Mouse (Mus musculus): ENCODE data around the gene Dcp1a. TPM values are rescaled to one million over a fixed set of nuclear protein-coding genes. Genes with fewer than 3 reads are reported as not detected.

The Dcp1a gene
- total RNA-seq, 2 experiments from 2014 or later, result 18.0 to 20.8 TPM

Small RNAs within 50 kb of the gene (microRNA-seq; reads per million reads assigned to microRNA genes)
- gene Mir3076, result 6.3 reads per million, percentile 22 among the genes with 10 or more reads in this experiment

Other genes starting within 250 kb of the Dcp1a start
- 10 to 100 TPM; 42.7 to 62.0 TPM for gene Cacna1d, start 11.9 kb downstream of the Dcp1a start, total RNA-seq (2021)
- 100 to 1,000 TPM; 160 to 179 TPM for gene Tkt, start 68.8 kb downstream of the Dcp1a start, total RNA-seq (2021)
- gene Prkcd, start 146.7 kb downstream of the Dcp1a start, total RNA-seq (2021), result 10 to 100 TPM in 1 of 2 experiments, 1 to 10 TPM in 1; 9.8 to 15.4 TPM
- 10 to 100 TPM; 12.6 to 12.9 TPM for gene Rft1, start 174.8 kb downstream of the Dcp1a start, total RNA-seq (2021)
- gene Sfmbt1, start 235.3 kb downstream of the Dcp1a start, total RNA-seq (2021), result 10 to 100 TPM; 33.3 to 35.2 TPM